Mouse (Mus musculus) liver, embryonic 15.5 days (tissue): ENCODE data around the gene Emb. TPM values are rescaled to one million over a fixed set of nuclear protein-coding genes. Genes with fewer than 3 reads are reported as not detected.

Experiments
- ATAC-seq: fragments of 200-750 bp; cut with Nextera tagmentation; 2 replicates; pipeline ENCODE4 v1.8.0; 2017; ENCODE audit warnings: moderate number of reproducible peaks, mild to moderate bottlenecking, moderate library complexity; ENCODE audit not compliant: insufficient read depth
- H3K27ac ChIP-seq: fragments of 300-500 bp; sonication (generic); replicated peaks from 2 replicates; pipeline ENCODE4 v1.5.1; 2015; ENCODE audit warnings: mild to moderate bottlenecking, inconsistent platforms
- H3K27me3 ChIP-seq: fragments of 300-500 bp; sonication (generic); 2 replicates; pipeline ENCODE4 v1.6.1; 2015; ENCODE audit warnings: mild to moderate bottlenecking, inconsistent platforms
- H3K36me3 ChIP-seq: fragments of 300-500 bp; sonication (generic); replicated peaks from 2 replicates; pipeline ENCODE4 v1.6.1; 2015; ENCODE audit warnings: moderate library complexity, mild to moderate bottlenecking, inconsistent platforms
- H3K4me1 ChIP-seq: fragments of 300-500 bp; sonication (generic); replicated peaks from 2 replicates; pipeline ENCODE4 v1.6.1; 2015; ENCODE audit warnings: inconsistent platforms
- H3K4me2 ChIP-seq: fragments of 300-500 bp; sonication (generic); 2 replicates; pipeline ENCODE4 v1.6.1; 2015; ENCODE audit warnings: moderate library complexity, mild to moderate bottlenecking, inconsistent platforms
- H3K4me3 ChIP-seq: fragments of 300-500 bp; sonication (generic); replicated peaks from 2 replicates; pipeline ENCODE4 v1.5.1; 2015; ENCODE audit warnings: mild to moderate bottlenecking, inconsistent platforms
- H3K9ac ChIP-seq: fragments of 300-500 bp; sonication (generic); 2 replicates; pipeline ENCODE4 v1.6.1; 2015; ENCODE audit warnings: moderate library complexity, mild to moderate bottlenecking, inconsistent platforms
- H3K9me3 ChIP-seq: fragments of 300-500 bp; sonication (generic); replicated peaks from 2 replicates; pipeline ENCODE4 v1.6.1; 2016; ENCODE audit warnings: inconsistent platforms
- WGBS: fragments of 180-500 bp; shearing (Covaris S2); methylation state at CpG from one replicate; pipeline ENCODE4 v1.1.7; 2015; ENCODE audit warnings: mixed read lengths; ENCODE audit not compliant: insufficient replicate concordance; 5-methylcytosine and 5-hydroxymethylcytosine counted together
- polyA plus RNA-seq: library from polyadenylated mRNA; unstranded; fragments of >200 nt; fragmentation: Nextera tagmentation; extraction: Ambion mirVana; gene quantifications from 2 replicates; pipeline ENCODE4 v1.2.1, GENCODE M21; 2015

The Emb gene
- polyA plus RNA-seq, 1 experiment from 2014 or later: 20.4 TPM

DNA sequence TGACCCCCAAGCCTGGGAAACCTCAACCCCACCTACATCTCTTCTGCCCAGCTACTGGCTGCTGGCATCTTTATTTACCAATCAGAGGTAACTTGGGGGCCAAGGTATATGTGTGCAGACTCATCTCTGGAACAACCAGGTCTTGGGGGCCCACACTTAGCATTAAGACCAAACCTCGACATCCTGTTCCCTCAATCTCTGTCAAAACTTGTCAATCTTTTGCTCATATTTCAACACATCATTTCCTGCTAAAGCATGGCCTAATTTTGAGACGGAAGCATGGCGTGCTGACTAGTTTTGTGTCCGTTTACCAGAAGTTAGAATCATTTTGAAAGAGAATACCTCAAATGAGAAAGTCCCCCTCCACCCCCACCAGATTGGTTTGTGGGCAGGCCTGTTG lies 52.4 kb downstream of the Emb start:
- no peak overlapping the region for H3K4me2 ChIP-seq
- H3K9me3 ChIP-seq: no peaks in the 10 kb centered on the region
- no peak overlapping the region for H3K4me3 ChIP-seq
- H3K27ac ChIP-seq: no peak overlapping the region
- no peak for ATAC-seq
- H3K27me3 ChIP-seq: no peaks in the 10 kb centered on the region
- no peaks in the 10 kb centered on the region for H3K36me3 ChIP-seq
- H3K9ac ChIP-seq: no peak overlapping the region
- no peaks in the 10 kb centered on the region for H3K4me1 ChIP-seq
- 30% methylated on average over 4 of the region's 4 CpGs for WGBS

- no peaks in the 10 kb centered on the region for H3K36me3 ChIP-seq
- no peak overlapping the region for H3K9ac ChIP-seq
- WGBS: 57% methylated on average over 2 of the region's 2 CpGs
- no peaks in the 10 kb centered on the region for H3K27me3 ChIP-seq
- H3K4me1 ChIP-seq: no peaks in the 10 kb centered on the region
- no peaks in the 10 kb centered on the region for H3K9me3 ChIP-seq
- no peak for ATAC-seq
- no peak overlapping the region for H3K4me2 ChIP-seq
- no peak overlapping the region for H3K27ac ChIP-seq
- H3K4me3 ChIP-seq: no peak overlapping the region
Observed at GRCm38 (mm10) chr13:117266156-117266555, 57.8 kb downstream of the Emb start.

DNA sequence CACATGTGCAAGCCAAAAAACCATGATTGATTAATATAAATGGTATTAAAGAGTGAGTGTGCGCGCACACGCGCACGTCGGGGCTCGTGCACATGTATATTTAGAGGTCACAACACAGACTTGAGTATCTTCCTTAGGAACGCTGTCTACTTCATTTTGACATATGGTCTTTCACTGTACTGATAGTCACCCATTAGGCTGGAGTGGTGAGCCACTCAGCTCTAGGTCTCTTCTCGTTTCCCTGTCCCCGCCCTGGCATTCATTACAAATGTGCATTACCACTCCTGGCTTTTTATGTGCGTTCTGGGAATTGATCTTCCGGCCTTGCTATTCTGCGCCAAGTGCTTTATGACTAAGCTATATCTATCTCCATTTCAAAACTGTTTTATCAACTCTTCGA lies 59.6 kb downstream of the Emb start:
- Histone ChIP-seq H3K4me2 (no peak overlapping the region), H3K36me3 (no peaks in the 10 kb centered on the region), H3K4me3 (no peak overlapping the region), H3K27ac (no peak overlapping the region), H3K9ac (no peak overlapping the region), H3K27me3 (no peaks in the 10 kb centered on the region), H3K9me3 (no peaks in the 10 kb centered on the region), H3K4me1 (no peaks in the 10 kb centered on the region)
- WGBS: 79% methylated on average over 14 of the region's 14 CpGs
- ATAC-seq: no peak

DNA sequence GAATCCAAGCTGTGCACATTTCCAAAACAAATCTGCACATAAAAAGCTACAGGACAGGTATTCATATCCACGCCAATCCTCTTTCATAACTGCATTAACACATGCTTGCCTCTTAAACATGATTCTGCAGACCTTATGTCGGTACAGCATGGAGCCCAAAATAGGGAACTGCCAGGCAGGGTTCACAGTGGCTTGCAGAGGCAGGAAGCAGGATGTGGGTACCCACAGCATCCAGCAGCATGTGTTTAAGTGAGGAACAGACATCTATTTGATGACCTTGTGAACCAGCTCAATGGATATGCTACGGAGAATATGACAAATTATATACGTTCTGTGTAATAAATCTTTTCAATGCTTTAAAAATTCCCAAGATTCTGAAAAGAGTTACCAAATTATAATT lies 75.7 kb downstream of the Emb start:
- Histone ChIP-seq H3K4me3 (no peak overlapping the region), H3K27ac (no peak overlapping the region), H3K9ac (no peak overlapping the region), H3K4me1 (no peaks in the 10 kb centered on the region), H3K4me2 (no peak overlapping the region), H3K36me3 (no peaks in the 10 kb centered on the region), H3K9me3 (no peaks in the 10 kb centered on the region), H3K27me3 (no peaks in the 10 kb centered on the region)
- no peak for ATAC-seq
- 17% methylated on average over 4 of the region's 4 CpGs for WGBS

DNA sequence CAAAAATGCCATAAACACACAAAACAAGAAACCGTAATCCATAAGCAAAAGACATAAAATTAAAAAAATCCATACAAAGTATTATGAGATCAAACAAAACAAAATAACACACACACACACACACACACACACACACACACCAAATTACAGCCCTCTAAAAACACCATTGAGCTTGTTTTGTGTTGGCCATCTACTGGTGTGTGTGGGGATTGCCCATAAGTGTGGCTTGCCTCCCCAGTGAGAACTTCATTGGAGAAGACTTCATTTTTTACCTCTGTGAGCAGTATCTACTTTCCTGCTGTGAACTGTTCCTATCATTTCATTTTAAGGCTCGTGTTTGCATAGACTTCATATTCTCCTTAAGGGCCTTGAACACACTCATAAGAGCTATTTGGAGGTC lies 78.6 kb downstream of the Emb start:
- no peak for ATAC-seq
- no peaks in the 10 kb centered on the region for H3K36me3 ChIP-seq
- H3K9ac ChIP-seq: no peak overlapping the region
- no peaks in the 10 kb centered on the region for H3K9me3 ChIP-seq
- no peak overlapping the region for H3K4me3 ChIP-seq
- H3K4me1 ChIP-seq: no peaks in the 10 kb centered on the region
- no peak overlapping the region for H3K27ac ChIP-seq
- 63% methylated on average over 2 of the region's 2 CpGs for WGBS
- no peaks in the 10 kb centered on the region for H3K27me3 ChIP-seq
- no peak overlapping the region for H3K4me2 ChIP-seq

DNA sequence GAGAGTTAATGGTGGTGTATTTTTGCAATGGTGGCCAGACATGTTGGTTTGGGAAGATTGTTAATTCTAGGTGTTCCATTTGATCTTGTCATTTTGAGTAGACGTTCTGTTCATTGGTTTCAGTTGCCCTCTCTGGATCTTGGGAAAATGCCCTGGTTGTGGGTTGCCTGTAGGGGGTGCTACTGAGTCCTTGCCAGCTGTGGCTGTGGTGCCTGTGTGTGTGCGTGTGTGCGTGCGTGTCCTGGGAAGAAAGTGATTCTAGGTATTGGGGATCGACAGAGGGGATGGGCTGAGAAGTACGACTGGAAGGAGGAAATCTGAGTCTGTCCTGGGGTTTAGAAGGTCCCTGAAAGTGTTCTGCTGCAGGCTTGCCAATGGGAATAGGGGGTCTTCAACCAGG lies 79.1 kb downstream of the Emb start:
- no peak overlapping the region for H3K4me3 ChIP-seq
- ATAC-seq: no peak

DNA sequence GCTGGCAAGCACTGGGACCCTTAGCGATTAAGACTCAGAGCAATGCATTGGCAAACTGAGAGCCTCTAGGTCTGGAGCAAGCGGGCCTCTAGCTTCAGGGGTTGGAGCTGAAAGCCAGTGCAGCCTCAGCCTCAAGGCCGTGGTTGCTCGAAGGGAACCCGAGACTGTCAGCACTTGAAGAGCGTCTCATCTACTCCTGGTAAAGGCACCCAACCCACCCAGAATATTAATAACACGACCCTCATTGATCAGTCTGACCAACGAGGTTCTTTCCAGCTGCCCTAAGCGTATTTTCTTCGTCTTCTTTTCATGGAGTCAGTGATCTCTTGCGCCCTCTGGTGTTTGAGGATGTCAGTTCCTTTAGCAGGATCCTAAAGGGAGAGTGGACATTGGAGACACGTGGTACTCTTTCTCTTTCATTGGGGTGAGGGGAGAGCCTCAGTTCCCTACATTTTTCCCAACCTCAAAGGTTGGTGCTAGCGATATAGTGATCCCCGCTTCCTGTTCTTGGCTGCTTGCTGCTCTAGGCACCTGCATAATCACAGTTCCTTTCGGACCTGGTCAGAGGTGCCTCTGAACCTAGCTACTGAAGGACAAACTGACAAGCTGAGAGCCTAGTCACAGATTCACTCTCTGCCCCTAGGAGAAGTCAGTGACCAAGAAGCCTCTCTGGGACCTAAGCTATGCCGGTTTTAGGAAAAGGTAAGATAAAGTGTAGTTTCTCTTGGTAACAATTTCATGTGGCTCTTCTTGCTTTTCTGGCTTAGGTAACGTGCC lies 81.3 kb downstream of the Emb start:
- H3K4me2 ChIP-seq: peak overlapping the region; percentile 27; the same call in 1 of the 2 replicates
- H3K4me3 ChIP-seq: no peak overlapping the region
- H3K27me3 ChIP-seq: no peaks in the 10 kb centered on the region
- no peak overlapping the region for H3K27ac ChIP-seq
- no peak overlapping the region for H3K9ac ChIP-seq
- H3K36me3 ChIP-seq: no peaks in the 10 kb centered on the region
- WGBS: 26% methylated on average over 17 of the region's 17 CpGs
- no peak; the same call in 1 of the 2 replicates for ATAC-seq
- no peaks in the 10 kb centered on the region for H3K9me3 ChIP-seq
- no peaks in the 10 kb centered on the region for H3K4me1 ChIP-seq

More for the DNA sequence above, 79.1 kb downstream of the Emb start:
- H3K4me1 ChIP-seq: no peaks in the 10 kb centered on the region
- no peak overlapping the region for H3K9ac ChIP-seq
- H3K27me3 ChIP-seq: no peaks in the 10 kb centered on the region
- H3K4me2 ChIP-seq: no peak overlapping the region
- no peaks in the 10 kb centered on the region for H3K36me3 ChIP-seq
- WGBS: 60% methylated on average over 6 of the region's 6 CpGs
- H3K9me3 ChIP-seq: no peaks in the 10 kb centered on the region
- H3K27ac ChIP-seq: no peak overlapping the region

- no peak for ATAC-seq
- Histone ChIP-seq H3K27ac (no peak overlapping the region), H3K36me3 (no peaks in the 10 kb centered on the region), H3K9ac (no peak overlapping the region), H3K27me3 (no peaks in the 10 kb centered on the region), H3K4me1 (no peaks in the 10 kb centered on the region), H3K9me3 (no peaks in the 10 kb centered on the region), H3K4me2 (no peak overlapping the region), H3K4me3 (no peak overlapping the region)
- WGBS: 20% methylated on average over 24 of the region's 24 CpGs
Observed at GRCm38 (mm10) chr13:117311446-117312225, 103.3 kb downstream of the Emb start.

Other genes starting within 250 kb of the Emb start
- gene Parp8, start 183.0 kb upstream of the Emb start, polyA plus RNA-seq: 2.3 and 2.4 TPM in 2 replicates
- 0.03 TPM in 1 of 2 replicates, not detected in the other for gene Gm17509, start 12.5 kb downstream of the Emb start, polyA plus RNA-seq